Mouse (Mus musculus): ENCODE measurements around the gene Zbed5.
"Not testable (repeated sequence)": the region's sequence is repeated elsewhere in the genome, so short reads cannot be mapped to it uniquely, and the experiment has no call there.

The Zbed5 gene

DNA sequence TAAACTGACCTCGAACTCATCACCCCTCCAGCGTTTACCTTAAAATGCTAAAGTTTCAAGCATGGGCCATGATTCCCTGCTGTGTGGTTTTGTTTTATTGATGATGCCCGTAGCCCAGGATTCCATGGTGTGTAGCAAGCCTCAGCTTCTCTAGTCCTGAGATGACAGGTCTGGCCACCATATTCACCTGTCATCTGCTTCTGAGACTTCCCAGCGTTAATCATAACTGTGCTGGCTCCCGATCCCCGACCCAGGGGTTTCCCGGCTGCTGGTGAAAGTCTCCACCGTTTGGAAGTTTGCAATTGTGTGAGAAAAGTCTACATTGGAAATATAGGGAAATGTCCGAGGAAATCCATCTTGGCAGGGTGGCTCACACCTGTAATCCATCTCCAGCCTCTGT is 13.6 kb downstream of the Zbed5 start:
- peak; percentile 16 for DNase-seq

DNA sequence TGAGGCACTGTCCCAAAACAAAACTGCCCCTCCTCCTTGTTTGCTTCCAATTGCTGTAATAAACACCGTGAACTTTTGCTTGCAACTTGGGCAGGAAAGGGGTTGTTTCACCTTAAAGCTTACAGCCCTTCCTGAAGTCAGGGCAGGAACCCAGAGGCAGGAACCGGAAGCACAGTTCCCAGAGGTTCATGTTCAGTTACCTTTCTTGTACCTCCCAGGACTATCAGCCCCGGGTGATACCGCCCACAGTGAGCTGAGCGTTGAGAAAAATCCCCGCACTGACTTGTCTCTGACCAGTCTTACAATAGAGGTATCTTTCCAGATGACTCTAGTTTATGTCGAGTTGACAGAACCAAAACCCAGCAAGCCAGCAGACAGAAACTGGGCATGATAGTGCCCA is 14.1 kb downstream of the Zbed5 start:
- no peak for DNase-seq

DNA sequence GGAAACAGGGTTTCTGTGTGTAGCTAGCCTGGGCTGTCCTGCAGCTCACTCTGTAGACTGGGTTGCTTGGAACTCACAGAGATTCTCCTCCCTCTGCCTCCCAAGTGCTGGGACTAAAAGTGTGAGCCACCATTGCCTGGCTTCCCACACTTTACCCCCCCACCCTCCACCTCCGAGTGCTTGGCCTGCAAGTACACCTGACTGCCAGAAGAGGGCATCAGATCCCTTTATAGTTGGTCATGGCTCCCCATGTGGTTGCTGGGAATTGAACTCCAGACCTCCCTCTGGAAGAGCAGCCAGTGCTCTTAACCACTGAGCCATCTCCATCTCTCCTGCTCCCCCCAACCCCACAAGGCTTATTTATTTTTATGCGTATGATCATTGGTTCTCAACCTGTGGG is 18.5 kb downstream of the Zbed5 start:
- DNase-seq = no peak

DNA sequence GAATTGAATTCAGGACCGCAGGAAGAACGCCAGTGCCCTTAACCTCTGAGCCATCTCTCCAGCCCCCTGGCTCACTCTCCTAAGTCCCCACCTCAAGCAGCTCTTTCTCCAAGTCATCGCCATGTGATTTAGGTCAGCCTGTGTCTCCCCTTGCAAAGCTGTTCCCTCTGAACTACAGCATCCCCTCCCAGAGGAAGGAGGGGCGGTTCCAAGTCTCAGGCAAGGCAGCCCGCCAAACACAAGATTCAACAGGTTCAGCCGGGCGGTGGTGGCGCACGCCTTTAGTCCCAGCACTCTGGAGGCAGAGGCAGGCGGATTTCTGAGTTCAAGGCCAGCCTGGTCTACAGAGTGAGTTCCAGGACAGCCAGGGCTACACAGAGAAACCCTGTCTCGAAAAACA is 20.0 kb downstream of the Zbed5 start:
- not testable (repeated sequence) for DNase-seq

DNA sequence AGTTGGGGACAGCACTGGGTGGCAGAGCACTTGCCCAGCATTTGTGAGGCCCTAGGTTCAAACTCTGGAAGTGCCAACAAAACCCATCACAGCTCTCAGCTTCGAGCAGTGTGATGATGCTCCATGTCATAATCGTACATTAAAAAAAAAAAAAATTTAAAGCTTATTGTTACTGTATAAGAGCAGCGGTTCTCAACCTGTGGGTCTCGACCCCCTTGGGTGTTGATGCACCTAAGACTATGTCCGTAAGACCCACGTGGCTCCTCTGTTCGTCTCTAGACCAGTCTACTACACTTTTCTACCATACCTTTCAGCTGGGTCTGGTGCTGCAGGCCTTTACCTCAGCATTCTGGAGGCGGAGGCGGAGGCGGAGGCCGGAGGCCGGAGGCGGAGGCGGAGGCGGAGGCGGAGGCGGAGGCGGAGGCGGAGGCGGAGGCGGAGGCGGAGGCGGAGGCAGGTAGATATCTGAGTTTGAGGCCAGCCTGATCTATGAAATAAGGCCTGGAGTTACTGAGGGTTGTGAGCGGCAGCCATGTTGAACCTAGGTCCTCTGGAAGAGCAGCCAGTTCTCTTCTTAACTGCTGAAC is 22.6 kb downstream of the Zbed5 start:
- DNase-seq = no peak

DNA sequence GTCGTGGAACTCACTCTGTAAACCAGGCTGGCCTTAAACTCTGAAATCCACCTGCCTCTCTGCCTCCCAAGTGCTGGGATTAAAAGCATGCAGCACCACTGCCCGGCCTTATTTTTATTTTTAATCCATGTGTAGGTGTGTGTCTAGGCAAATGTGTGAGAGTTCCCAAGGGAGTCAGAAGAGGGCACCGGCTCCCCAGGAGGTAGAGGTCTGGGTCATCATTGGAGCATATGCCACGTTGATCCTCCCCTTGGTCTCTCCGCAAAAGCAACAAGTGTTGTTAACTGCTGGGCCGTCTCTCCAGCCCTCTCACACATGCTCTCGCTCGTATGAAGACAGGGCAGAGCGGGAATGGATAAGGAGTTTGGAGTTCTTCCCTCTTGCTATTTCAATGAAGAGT is 23.2 kb downstream of the Zbed5 start:
- DNase-seq = no peak

DNA sequence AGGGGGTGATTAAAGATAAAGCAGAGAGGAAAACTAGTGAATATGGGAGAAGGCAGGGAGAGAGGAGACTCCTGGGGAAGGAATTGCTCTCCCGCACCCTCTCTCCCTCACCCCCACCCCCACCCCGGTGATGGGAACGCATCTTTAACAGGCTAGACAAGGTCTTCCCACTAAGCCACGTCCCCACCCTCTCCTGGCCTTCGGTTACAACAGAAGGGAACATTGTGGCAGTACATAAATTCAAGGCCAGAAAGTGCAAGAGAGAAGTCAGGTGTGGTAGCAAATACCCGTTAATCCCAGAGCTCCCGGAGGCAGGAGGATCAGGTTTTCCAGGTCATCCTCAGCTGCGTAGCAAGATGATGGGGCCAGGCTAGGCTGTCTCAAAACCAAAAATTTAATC is 23.8 kb downstream of the Zbed5 start:
- DNase-seq = no peak

DNA sequence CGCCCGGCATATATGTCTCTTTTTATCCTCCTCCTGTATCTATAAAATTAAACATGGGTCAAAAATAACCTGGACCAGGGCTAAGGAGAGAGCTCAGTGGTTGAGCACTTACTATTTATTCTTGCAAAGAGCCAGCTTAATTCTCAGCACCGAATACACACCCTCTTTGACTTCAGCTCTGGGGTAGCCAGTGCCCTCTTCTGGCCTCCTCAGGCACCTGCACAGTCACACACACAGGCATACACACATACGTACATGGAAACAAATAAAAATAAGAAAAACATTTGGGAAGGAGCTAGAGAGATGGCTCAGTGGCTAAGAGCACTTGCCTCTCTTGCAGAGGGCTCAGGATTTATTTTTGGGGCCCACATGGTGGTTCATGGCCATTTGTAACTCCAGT is 26.4 kb downstream of the Zbed5 start:
- DNase-seq = no peak

DNA sequence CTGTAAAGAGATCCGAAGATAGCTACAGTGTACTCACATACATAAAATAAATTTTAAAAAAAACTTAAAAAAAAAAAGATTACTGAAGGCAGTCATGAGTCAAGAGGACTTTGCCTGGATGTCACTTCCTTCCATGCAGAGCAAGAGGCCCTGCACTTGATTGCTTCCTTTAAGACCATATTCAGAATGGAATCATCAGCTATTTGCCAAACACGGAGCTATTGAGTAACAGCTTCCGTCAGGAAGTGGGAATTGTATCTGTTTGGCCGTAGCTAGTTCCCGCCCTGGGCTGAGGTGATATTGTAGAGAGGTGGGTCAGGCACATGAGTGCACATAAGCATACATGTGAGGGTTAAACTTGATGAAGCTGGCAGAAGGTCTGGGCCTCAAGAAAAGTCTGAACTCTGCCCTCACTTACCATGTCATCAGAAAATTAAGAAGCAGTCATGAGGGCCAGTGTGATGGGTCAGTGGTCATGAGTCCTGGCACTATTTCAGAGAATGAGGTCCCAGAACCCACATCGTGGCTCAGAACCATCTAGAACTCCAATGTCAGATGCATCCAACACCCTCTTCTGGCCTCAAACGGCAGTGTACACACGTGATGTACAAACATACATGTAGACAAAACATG is 29.4 kb downstream of the Zbed5 start:
- DNase-seq = no peak

DNA sequence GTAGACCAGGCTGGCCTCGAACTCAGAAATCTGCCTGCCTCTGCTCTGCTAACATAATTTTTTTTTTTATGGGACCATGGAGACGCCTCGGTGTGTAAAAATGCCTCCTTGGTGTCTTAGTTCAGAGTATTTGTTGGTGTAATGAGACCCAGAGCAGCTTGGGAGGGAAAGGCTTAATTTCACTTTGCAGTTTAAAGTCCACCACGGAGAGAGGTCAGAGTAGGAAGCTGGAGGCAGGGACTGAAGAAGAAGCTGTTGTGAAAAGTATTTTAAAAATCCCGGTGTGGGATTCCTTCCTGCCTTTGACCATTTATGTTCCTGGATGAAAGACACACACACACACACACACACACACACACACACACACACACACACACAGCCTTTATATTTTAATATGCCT is 30.4 kb downstream of the Zbed5 start:
- no peak for DNase-seq

DNA sequence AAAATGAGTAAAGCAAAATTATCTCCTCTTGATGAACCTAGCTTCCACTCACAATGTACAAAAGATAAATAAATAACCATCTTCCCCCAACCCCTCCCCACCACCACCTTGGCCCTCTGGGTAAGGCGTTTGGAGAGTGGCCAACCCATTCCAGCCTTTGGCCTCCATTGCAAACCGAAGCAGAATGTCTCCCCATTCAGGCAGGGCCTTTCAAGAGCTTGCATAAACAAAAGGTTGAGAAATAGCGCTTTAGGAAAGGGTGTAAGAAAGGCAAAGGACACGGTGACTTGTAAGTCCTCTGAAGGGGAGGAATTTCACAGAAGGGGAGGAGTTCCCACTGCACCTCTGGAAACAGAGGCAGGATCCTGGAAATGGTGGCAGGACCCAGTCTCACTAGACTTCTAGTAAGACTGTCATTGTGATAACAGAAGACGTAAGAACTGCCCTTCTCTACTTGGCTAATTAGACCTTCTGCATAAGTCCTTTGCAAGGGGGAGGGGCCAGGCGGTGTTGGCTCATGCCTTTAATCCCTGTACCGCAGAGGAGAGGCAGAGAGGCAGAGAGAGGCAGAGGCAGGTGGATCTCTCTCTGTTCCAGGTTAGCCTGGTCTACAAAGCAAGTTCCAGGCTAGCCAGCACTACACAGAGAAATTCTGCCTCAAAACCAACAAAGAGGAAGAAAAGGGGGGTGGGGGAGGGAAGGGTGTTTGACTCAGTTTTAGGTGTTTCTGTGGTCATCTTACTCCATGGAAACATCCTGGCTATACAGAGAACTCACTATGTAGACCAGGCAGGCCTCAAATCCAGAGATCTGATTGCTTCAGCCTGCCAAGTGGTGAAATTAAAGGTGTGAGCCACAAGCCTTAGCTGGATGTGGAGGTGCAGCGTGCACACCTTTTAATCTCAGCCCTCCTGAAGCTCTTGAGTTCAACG is 34.7 kb downstream of the Zbed5 start:
- DNase-seq = no peak

DNA sequence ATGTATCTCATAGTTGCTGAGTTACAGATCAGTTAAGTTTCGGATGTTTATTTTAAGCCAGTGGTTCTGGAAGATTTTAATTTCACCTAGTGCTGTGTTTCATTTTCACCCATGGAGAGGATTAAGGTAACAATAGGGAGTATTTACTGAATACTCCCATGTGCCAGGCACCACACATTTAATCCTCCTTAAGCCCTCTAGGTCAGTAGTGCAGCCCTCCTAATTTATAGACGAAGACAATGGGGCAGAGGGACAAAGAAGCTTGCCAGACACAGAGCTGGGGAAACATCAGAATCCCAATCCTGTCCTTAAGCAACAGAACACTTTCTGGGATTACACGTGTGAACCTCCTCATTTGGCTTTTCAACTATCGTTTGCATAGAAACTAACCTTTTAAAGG is 41.4 kb downstream of the Zbed5 start:
- DNase-seq = no peak

DNA sequence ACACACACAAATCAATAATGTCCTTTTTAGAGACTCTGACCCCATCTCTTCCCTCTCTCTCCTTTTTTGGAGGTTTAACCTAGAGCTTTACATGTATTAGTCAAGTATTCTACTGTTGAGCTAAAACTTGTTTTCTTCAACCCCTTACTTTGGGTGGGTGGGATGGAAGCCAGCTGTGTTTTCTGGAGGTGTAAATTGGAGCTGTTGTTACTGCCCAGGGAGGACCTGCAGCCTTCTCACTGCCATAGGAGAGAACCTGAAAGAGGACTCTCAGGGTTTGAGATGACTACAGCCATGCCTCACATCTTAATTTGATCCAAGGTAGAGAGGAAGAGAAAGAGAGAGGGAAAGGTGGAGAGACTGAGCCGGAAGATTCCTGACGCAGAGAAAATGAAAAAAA is 44.8 kb downstream of the Zbed5 start:
- DNase-seq = peak; percentile 51

DNA sequence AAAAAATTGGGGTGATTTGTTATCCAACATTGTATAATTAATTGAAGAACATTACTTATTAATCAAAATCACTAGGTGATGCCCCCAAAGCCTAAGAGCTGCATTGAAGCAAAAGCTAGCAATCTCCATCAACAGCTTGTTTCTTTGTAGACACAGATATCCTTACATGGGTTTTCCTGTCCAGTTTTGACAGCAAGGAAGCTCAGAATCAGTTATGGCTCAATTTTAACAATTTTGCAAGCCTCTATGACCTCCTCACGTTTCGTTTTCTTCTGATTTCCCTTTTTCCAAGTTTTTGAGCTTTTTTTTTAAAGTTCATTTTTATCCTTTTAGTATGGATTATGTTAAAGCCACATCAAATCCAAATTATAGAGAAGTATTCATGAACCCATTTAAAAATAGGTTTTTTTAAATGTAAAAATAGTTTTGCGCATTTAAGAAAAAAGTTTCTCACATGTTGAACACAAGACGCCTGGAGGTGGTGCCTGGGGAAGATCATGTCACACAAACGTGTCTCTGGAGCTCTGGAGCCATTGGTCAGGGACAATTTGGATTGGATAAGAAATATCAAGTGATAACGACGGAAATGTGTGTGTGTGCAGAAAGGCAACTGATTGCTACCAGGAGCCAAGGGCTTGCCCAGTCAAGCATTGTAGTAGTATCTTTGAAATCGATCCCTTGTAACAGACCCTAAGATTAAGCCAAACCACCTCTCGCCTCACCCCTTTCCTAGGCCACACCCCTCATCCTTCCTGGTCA is 45.4 kb downstream of the Zbed5 start:
- no peak for DNase-seq

DNA sequence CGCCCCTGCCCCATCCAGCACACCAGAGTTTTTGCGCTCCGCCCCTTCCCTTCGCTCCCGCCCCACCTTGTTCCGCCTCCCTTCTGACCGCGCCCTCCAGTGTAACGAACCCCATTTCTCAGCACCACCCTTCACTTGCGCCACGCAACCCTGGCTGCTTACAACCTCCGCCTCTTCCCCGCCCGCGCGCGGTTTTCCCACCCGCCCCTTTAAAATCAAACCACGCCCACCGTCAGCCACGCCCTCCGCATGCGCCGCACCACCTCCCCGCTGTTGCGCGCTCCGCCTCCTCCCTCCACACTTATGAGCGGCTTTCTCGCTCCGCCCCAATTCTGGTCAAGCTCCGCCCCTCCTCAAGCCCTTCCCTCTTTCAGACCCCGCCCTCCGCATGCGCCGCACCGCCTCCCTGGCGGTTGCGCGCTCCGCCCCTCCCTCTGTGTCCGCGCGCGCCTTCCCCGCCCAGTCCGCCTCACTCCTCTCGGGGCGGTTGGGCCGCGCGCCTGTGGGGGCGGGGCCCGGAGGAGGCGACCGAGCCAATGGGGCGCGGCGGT is 46.0 kb downstream of the Zbed5 start, which contains the start of gene Vkorc1l1:
Gene Vkorc1l1, plus strand, starts transcription at position 476 of the 551 bp plus-strand sequence.
- peak; percentile 98 for DNase-seq

DNA sequence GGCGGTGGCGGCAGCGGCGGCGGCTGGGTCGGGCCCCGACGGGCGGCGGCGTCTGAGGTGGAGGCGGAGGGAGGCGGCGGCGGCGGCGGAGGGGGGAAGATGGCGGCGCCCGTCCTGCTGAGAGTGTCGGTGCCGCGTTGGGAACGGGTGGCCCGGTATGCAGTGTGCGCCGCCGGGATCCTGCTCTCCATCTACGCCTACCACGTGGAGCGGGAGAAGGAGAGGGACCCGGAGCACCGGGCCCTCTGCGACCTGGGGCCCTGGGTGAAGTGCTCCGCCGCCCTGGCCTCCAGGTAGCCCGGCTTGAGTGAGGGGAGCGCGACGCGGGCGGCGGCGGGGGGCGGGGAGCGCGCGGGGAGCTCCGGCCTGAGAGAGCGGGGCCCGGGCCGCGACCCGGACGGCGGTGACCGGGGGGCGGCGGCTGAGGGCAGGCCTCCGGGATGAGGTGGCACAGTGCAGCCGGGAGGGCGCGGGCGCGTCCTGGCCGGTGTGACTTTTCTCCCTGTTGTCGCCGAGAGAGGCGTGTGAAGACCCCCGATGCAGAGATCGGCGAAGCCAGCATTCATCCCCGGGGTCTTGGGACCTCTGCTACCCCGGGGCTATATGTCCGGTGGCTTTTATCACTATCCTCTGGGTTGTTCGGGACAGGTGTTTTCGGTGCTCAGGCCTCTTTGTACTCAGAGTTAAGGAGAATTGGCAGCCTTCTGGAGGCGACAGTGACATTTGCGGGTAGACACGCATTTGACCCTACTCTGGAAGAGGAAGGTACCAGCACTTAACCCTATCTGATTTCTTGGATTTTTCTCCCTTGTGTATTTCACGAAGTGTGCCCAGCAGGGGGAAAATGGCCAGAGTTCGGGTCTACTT is 46.8 kb downstream of the Zbed5 start:
- DNase-seq = peak; percentile 73

DNA sequence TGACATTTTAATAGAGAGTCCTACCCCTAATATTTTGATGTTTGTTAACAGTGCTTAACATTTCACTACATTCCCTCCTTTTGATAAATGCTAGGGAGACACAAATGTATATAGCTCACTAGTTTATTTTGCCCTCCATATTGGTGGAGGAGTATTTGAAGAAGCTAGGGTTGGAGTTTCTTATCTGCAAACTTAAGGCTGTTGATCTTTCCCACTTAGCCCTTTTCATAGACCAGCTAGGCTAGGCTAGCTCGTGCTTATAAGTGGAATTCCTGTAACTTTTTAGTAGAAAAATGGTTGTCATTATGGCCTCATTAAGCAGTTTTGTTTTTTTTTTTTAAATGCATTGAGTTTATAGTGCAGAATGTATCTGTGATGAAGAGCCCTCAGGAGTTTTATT is 47.9 kb downstream of the Zbed5 start:
- no peak for DNase-seq

DNA sequence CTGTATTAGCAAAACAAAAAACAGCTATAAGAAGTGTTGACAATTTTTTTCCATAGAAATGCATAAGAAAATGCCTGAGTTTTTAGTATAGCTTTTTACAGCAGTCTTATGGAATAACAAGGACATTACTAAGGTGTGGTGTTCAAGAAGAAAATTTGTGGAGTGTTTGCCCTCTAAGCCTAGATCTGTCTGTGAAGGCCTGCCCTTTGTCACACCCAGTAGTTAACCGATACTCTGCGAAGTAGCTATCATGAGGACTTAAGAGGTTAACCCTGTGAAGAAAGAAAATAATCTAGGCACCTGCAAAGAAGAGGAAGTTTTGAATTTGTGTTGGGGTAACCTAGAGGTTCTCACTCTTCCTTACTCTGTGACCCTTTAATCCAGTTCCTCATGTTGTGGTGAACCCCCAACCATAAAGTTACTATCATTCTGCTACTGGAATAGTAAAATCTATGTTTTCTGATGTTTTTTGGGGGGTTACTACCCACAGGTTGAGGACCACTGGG is 52.1 kb downstream of the Zbed5 start:
- no peak for DNase-seq

DNA sequence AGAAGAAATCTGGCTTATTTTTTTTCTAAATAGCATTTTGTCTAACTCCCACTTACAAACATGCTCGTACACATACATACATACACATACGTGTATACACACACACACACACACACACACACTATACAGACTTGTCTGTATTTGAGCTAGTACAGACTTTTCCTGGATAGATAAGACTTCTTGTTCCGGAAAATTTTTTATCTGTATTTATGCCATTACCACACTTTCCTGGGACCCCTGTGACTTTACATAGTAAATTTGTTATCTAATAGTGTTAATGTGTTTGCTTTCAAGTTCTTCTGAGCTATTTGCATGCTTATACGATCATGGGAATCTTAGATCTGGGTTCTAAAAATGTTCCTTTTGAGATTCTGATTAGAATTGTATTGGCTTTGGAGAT is 56.6 kb downstream of the Zbed5 start:
- no peak for DNase-seq

All from cerebellum, adult 9-11 months (tissue).